Mouse (Mus musculus) gastrocnemius, postnatal 4 days (tissue): ENCODE measurements at regions not wholly inside any gene's neighbourhood (a gene's known extent, or its start where the extent isn't known, plus 50 kb on each side); places are given as distances from the start of the nearest gene placed in this dataset.
"Not testable (repeated sequence)": the region's sequence is repeated elsewhere in the genome, so short reads cannot be mapped to it uniquely, and the experiment has no call there.

ENCODE experiments used
- DNase-seq, 2 experiments: peaks; one replicate each; pipeline ENCODE4 v3.0.0; 2021 to 2022; ENCODE audit warnings: low spot score in 2 of 2, mixed read lengths in 2 of 2

GRCm38 (mm10) chr5:67487965-67488409 lies 59.9 kb upstream of the Bend4 start:
- no peak for DNase-seq

GRCm38 (mm10) chr5:67490709-67491108 lies 62.6 kb upstream of the Bend4 start:
- not testable (repeated sequence) for DNase-seq

GRCm38 (mm10) chr5:67492893-67493302 lies 64.8 kb upstream of the Bend4 start:
- DNase-seq = no peak

- no peak for DNase-seq
These were observed 68.6 kb upstream of the Bend4 start for GRCm38 (mm10) chr5:67496710-67497109.

GRCm38 (mm10) chr5:67520251-67520650 lies 87.4 kb upstream of the Shisa3 start:
- no peak for DNase-seq

GRCm38 (mm10) chr5:67521423-67521912 lies 86.2 kb upstream of the Shisa3 start:
- no peak for DNase-seq

- no peak for DNase-seq
These were observed 77.5 kb upstream of the Shisa3 start for GRCm38 (mm10) chr5:67530149-67530548.

GRCm38 (mm10) chr5:67530957-67531356 lies 76.7 kb upstream of the Shisa3 start:
- DNase-seq = no peak

GRCm38 (mm10) chr5:67532351-67532750 lies 75.3 kb upstream of the Shisa3 start:
- peak; percentile 66 to 79 for DNase-seq

GRCm38 (mm10) chr5:67532756-67533255 lies 74.9 kb upstream of the Shisa3 start:
- DNase-seq = peak in 1 of 2 experiments; percentile 11

- no peak for DNase-seq
These were observed 73.6 kb upstream of the Shisa3 start for GRCm38 (mm10) chr5:67534056-67534455.

GRCm38 (mm10) chr5:67537990-67538389 lies 69.7 kb upstream of the Shisa3 start:
- peak in 1 of 2 experiments; percentile 15 for DNase-seq

- DNase-seq = no peak
These were observed 68.0 kb upstream of the Shisa3 start for GRCm38 (mm10) chr5:67539591-67540238.

- DNase-seq = no peak
These were observed 65.8 kb upstream of the Shisa3 start for GRCm38 (mm10) chr5:67541867-67542266.

GRCm38 (mm10) chr5:67544028-67544589 lies 63.6 kb upstream of the Shisa3 start:
- DNase-seq = no peak

GRCm38 (mm10) chr5:67550257-67550656 lies 57.4 kb upstream of the Shisa3 start:
- DNase-seq = no peak

GRCm38 (mm10) chr5:67551668-67552390 lies 55.9 kb upstream of the Shisa3 start:
- DNase-seq = no peak

GRCm38 (mm10) chr5:67552865-67553264 lies 54.8 kb upstream of the Shisa3 start:
- DNase-seq = no peak
